Comparison of ENCODE assay signal across 11 mouse cellular contexts in genomic region chr8:3418101-3418500, GRCm38 (mm10). TPM values are rescaled to one million over a fixed set of nuclear protein-coding genes. Genes with fewer than 3 reads are reported as not detected.
A peak's percentile ranks its signal among the peaks of the same experiment; 100 is the strongest.
DNase-seq lines count a peak whose midpoint lies in the region; ATAC-seq and TF ChIP-seq lines count a peak whose summit lies in the region.
"Had no signal": no experiment of that assay in that cellular context is flagged by ENCODE, and none has a peak within 500 bp of the region (broad histone marks: within the 10 kb centered on the region; RNA-seq: fewer than 3 reads in every experiment).

No protein-coding gene starts in this region.

- ATAC-seq in forebrain, embryonic 14.5 days, result no peak
- no peak for ATAC-seq in midbrain, embryonic 16.5 days
- peak; percentile 71; the same call in 1 of the 2 replicates for ATAC-seq in intestine, embryonic 14.5 days (replicated peaks; ENCODE audit: low FRiP score, low TSS enrichment, low read depth)
- ATAC-seq in forebrain, embryonic 11.5 days (replicated peaks; ENCODE audit: low FRiP score), result no peak

- TF ChIP-seq POLR2A in myocyte (IDR thresholded peaks at IDR 0.05; ENCODE audit: insufficient read length, low read depth), result no peak

- peaks cover 52% of the 10 kb centered on the region for H3K4me1 ChIP-seq in forebrain, embryonic 10.5 days
- peaks cover 23% of the 10 kb centered on the region for H3K4me1 ChIP-seq in forebrain, embryonic 14.5 days (ENCODE audit: control insufficient read depth, insufficient read depth, low read length)
- H3K4me1 ChIP-seq in midbrain, embryonic 10.5 days, result peaks cover 56% of the 10 kb centered on the region
- peaks cover 26% of the 10 kb centered on the region for H3K4me1 ChIP-seq in midbrain, embryonic 16.5 days (ENCODE audit: control insufficient read depth, insufficient read depth, low read length)
- H3K4me1 ChIP-seq in intestine, embryonic 14.5 days (replicated peaks; ENCODE audit: control insufficient read depth, insufficient read depth, low read length), result peaks cover 7% of the 10 kb centered on the region
- peaks cover 18% of the 10 kb centered on the region; the same call in 1 of the 2 replicates for H3K4me1 ChIP-seq in forebrain, embryonic 11.5 days (replicated peaks; ENCODE audit: control insufficient read depth, insufficient read depth, low read length)

- no peak overlapping the region for H3ac ChIP-seq in myocyte (ENCODE audit: control insufficient read depth, insufficient read length)

- H3K79me2 ChIP-seq in myocyte (ENCODE audit: control insufficient read depth, insufficient read depth), result peaks cover 18% of the 10 kb centered on the region

- no peak overlapping the region for H3K4me3 ChIP-seq in forebrain, embryonic 10.5 days
- H3K4me3 ChIP-seq in forebrain, embryonic 14.5 days (ENCODE audit: low read depth, low read length), result no peak overlapping the region
- no peak overlapping the region; the same call in 1 of the 2 replicates for H3K4me3 ChIP-seq in midbrain, embryonic 10.5 days
- no peak overlapping the region for H3K4me3 ChIP-seq in midbrain, embryonic 16.5 days (ENCODE audit: low read depth, low read length)
- no peak overlapping the region for H3K4me3 ChIP-seq in intestine, embryonic 14.5 days (ENCODE audit: low read depth, low read length)
- no peak overlapping the region for H3K4me3 ChIP-seq in myocyte
- H3K4me3 ChIP-seq in forebrain, embryonic 11.5 days (ENCODE audit: low read depth, low read length), result no peak overlapping the region
- H3K4me3 ChIP-seq: hindbrain, embryonic 15.5 days had no signal

- H3K9ac ChIP-seq in forebrain, embryonic 14.5 days (ENCODE audit: low read length), result no peak overlapping the region
- H3K9ac ChIP-seq in midbrain, embryonic 16.5 days (ENCODE audit: low read depth, low read length), result no peak overlapping the region
- H3K9ac ChIP-seq in intestine, embryonic 14.5 days (ENCODE audit: low read length), result no peak overlapping the region
- no peak overlapping the region for H3K9ac ChIP-seq in forebrain, embryonic 11.5 days (ENCODE audit: low read length)
- H3K9ac ChIP-seq: hindbrain, embryonic 15.5 days; liver, embryonic 14.5 days had no signal

- no peaks in the 10 kb centered on the region for H3K9me3 ChIP-seq in forebrain, embryonic 10.5 days
- H3K9me3 ChIP-seq in forebrain, embryonic 14.5 days (replicated peaks; ENCODE audit: control insufficient read depth, low read length), result no peaks in the 10 kb centered on the region
- H3K9me3 ChIP-seq in midbrain, embryonic 10.5 days (replicated peaks), result no peaks in the 10 kb centered on the region
- no peaks in the 10 kb centered on the region for H3K9me3 ChIP-seq in midbrain, embryonic 16.5 days (replicated peaks; ENCODE audit: control insufficient read depth, low read length, poor library complexity, severe bottlenecking)
- no peaks in the 10 kb centered on the region for H3K9me3 ChIP-seq in intestine, embryonic 14.5 days (ENCODE audit: control insufficient read depth, low read length)
- no peaks in the 10 kb centered on the region for H3K9me3 ChIP-seq in forebrain, embryonic 11.5 days (ENCODE audit: control insufficient read depth, low read length)
- H3K9me3 ChIP-seq: hindbrain, embryonic 15.5 days had no signal

- no peaks in the 10 kb centered on the region for H3K36me3 ChIP-seq in forebrain, embryonic 10.5 days (replicated peaks)
- H3K36me3 ChIP-seq in forebrain, embryonic 14.5 days (ENCODE audit: control insufficient read depth, insufficient read depth, low read length), result no peaks in the 10 kb centered on the region
- no peaks in the 10 kb centered on the region for H3K36me3 ChIP-seq in midbrain, embryonic 10.5 days
- no peaks in the 10 kb centered on the region for H3K36me3 ChIP-seq in midbrain, embryonic 16.5 days (ENCODE audit: control insufficient read depth, insufficient read depth, low read length)
- no peaks in the 10 kb centered on the region for H3K36me3 ChIP-seq in intestine, embryonic 14.5 days (ENCODE audit: control insufficient read depth, insufficient read depth, low read length)
- H3K36me3 ChIP-seq in myocyte (ENCODE audit: control insufficient read depth, insufficient read depth), result no peaks in the 10 kb centered on the region
- H3K36me3 ChIP-seq in forebrain, embryonic 11.5 days (ENCODE audit: control insufficient read depth, insufficient read depth, low read length), result no peaks in the 10 kb centered on the region
- H3K36me3 ChIP-seq: hindbrain, embryonic 15.5 days had no signal

- WGBS in forebrain, embryonic 10.5 days, result 67% methylated on average over 1 of the region's 1 CpGs
- 83% methylated on average over 1 of the region's 1 CpGs for WGBS in forebrain, embryonic 14.5 days
- WGBS in midbrain, embryonic 10.5 days, result 81% methylated on average over 1 of the region's 1 CpGs
- 83% methylated on average over 1 of the region's 1 CpGs for WGBS in midbrain, embryonic 16.5 days
- 65% methylated on average over 1 of the region's 1 CpGs for WGBS in intestine, embryonic 14.5 days
- 81% methylated on average over 1 of the region's 1 CpGs for WGBS in forebrain, embryonic 11.5 days

- H3K27ac ChIP-seq in forebrain, embryonic 10.5 days, result peak overlapping the region; percentile 76
- no peak overlapping the region for H3K27ac ChIP-seq in forebrain, embryonic 14.5 days (ENCODE audit: low read depth, low read length)
- H3K27ac ChIP-seq in midbrain, embryonic 10.5 days (replicated peaks), result peak overlapping the region; percentile 81
- H3K27ac ChIP-seq in midbrain, embryonic 16.5 days (ENCODE audit: low read length), result no peak overlapping the region
- no peak overlapping the region for H3K27ac ChIP-seq in intestine, embryonic 14.5 days (ENCODE audit: low read depth)
- no peak overlapping the region for H3K27ac ChIP-seq in forebrain, embryonic 11.5 days (ENCODE audit: low read depth, low read length)
- H3K27ac ChIP-seq: hindbrain, embryonic 15.5 days; liver, embryonic 14.5 days had no signal

- no peak overlapping the region for H3K4me2 ChIP-seq in forebrain, embryonic 14.5 days (ENCODE audit: low read length)
- no peak overlapping the region for H3K4me2 ChIP-seq in midbrain, embryonic 16.5 days (ENCODE audit: low read length)
- no peak overlapping the region for H3K4me2 ChIP-seq in intestine, embryonic 14.5 days (ENCODE audit: low read length)
- H3K4me2 ChIP-seq in myocyte (ENCODE audit: low read depth), result peak overlapping the region; percentile 47
- no peak overlapping the region for H3K4me2 ChIP-seq in forebrain, embryonic 11.5 days (ENCODE audit: low read depth, low read length, severe bottlenecking)
- H3K4me2 ChIP-seq: hindbrain, embryonic 15.5 days had no signal

- H3K27me3 ChIP-seq in forebrain, embryonic 10.5 days (ENCODE audit: poor library complexity, severe bottlenecking), result no peaks in the 10 kb centered on the region
- no peaks in the 10 kb centered on the region for H3K27me3 ChIP-seq in forebrain, embryonic 14.5 days (replicated peaks; ENCODE audit: control insufficient read depth, insufficient read depth, low read length)
- 0 out of 2 replicates have a peak, but pooled peaks cover 4% of the 10 kb centered on the region for H3K27me3 ChIP-seq in midbrain, embryonic 10.5 days (ENCODE audit: low read depth, poor library complexity, severe bottlenecking)
- no peaks in the 10 kb centered on the region for H3K27me3 ChIP-seq in midbrain, embryonic 16.5 days (ENCODE audit: control insufficient read depth, insufficient read depth, low read depth, low read length)
- H3K27me3 ChIP-seq in intestine, embryonic 14.5 days (replicated peaks; ENCODE audit: control insufficient read depth, insufficient read depth, low read length), result no peaks in the 10 kb centered on the region
- no peaks in the 10 kb centered on the region for H3K27me3 ChIP-seq in myocyte (ENCODE audit: control insufficient read depth, insufficient read depth, insufficient read length)
- H3K27me3 ChIP-seq in forebrain, embryonic 11.5 days (ENCODE audit: control insufficient read depth, insufficient read depth, low read length), result no peaks in the 10 kb centered on the region
- H3K27me3 ChIP-seq: hindbrain, embryonic 15.5 days had no signal

- no peak for DNase-seq in forebrain, embryonic 10.5 days (ENCODE audit: extremely low spot score, low spot score)
- DNase-seq in forebrain, embryonic 14.5 days (ENCODE audit: low spot score), result no peak
- DNase-seq in midbrain, embryonic 10.5 days (ENCODE audit: low spot score), result peak; percentile 18
- DNase-seq in intestine, embryonic 14.5 days (ENCODE audit: low spot score), result no peak
- no peak for DNase-seq in natural killer cell, adult 2 months (ENCODE audit: low spot score in 2 of 2)
- no peak for DNase-seq in forebrain, embryonic 11.5 days (ENCODE audit: low spot score)

RNA-seq across cellular contexts. Expression of gene Arhgef18, which starts 25.3 kb away (rescaled TPM):
- polyA plus RNA-seq in forebrain, embryonic 10.5 days (2016; fragmentation: Nextera tagmentation; extraction: Ambion mirVana), result 9.7 and 11.4 TPM in 2 replicates
- polyA plus RNA-seq in forebrain, embryonic 14.5 days (2014; fragmentation: Nextera tagmentation; extraction: Ambion mirVana), result 8.6 and 11.5 TPM in 2 replicates
- 10.3 and 11.8 TPM in 2 replicates for polyA plus RNA-seq in midbrain, embryonic 10.5 days (2016; fragmentation: Nextera tagmentation; extraction: Ambion mirVana)
- polyA plus RNA-seq in midbrain, embryonic 16.5 days (2015; fragmentation: Nextera tagmentation; extraction: Ambion mirVana), result 12.0 and 12.1 TPM in 2 replicates
- polyA plus RNA-seq in intestine, embryonic 14.5 days (2014; fragmentation: Nextera tagmentation; extraction: Ambion mirVana), result 8.6 and 10.7 TPM in 2 replicates
- polyA plus RNA-seq in myocyte (2012; fragmentation: generic; extraction: Trizol), result 10.7 TPM
- 10.4 and 12.3 TPM in 2 replicates for polyA plus RNA-seq in forebrain, embryonic 11.5 days (2014; fragmentation: Nextera tagmentation; extraction: Ambion mirVana)

RNA-seq across cellular contexts. Expression of gene Pex11g, which starts 49.4 kb away (rescaled TPM):
- polyA plus RNA-seq in forebrain, embryonic 10.5 days (2016; fragmentation: Nextera tagmentation; extraction: Ambion mirVana), result 4.5 and 5.8 TPM in 2 replicates
- polyA plus RNA-seq in forebrain, embryonic 14.5 days (2014; fragmentation: Nextera tagmentation; extraction: Ambion mirVana), result 1.9 and 2.3 TPM in 2 replicates
- 4.5 and 4.8 TPM in 2 replicates for polyA plus RNA-seq in midbrain, embryonic 10.5 days (2016; fragmentation: Nextera tagmentation; extraction: Ambion mirVana)
- 4.5 and 5.0 TPM in 2 replicates for polyA plus RNA-seq in midbrain, embryonic 16.5 days (2015; fragmentation: Nextera tagmentation; extraction: Ambion mirVana)
- 4.2 and 5.1 TPM in 2 replicates for polyA plus RNA-seq in intestine, embryonic 14.5 days (2014; fragmentation: Nextera tagmentation; extraction: Ambion mirVana)
- 5.5 TPM for polyA plus RNA-seq in myocyte (2012; fragmentation: generic; extraction: Trizol)
- polyA plus RNA-seq in forebrain, embryonic 11.5 days (2014; fragmentation: Nextera tagmentation; extraction: Ambion mirVana), result 2.9 and 3.8 TPM in 2 replicates

RNA-seq across cellular contexts. Expression of gene Tex45, which starts 52.6 kb away (rescaled TPM):
- polyA plus RNA-seq in forebrain, embryonic 10.5 days (2016; fragmentation: Nextera tagmentation; extraction: Ambion mirVana), result not detected in 2 replicates
- 0.14 and 0.18 TPM in 2 replicates for polyA plus RNA-seq in forebrain, embryonic 14.5 days (2014; fragmentation: Nextera tagmentation; extraction: Ambion mirVana)
- not detected in 2 replicates for polyA plus RNA-seq in midbrain, embryonic 10.5 days (2016; fragmentation: Nextera tagmentation; extraction: Ambion mirVana)
- 0.31 and 0.46 TPM in 2 replicates for polyA plus RNA-seq in midbrain, embryonic 16.5 days (2015; fragmentation: Nextera tagmentation; extraction: Ambion mirVana)
- 0.12 TPM in 1 of 2 replicates, not detected in the other for polyA plus RNA-seq in intestine, embryonic 14.5 days (2014; fragmentation: Nextera tagmentation; extraction: Ambion mirVana)
- not detected for polyA plus RNA-seq in myocyte (2012; fragmentation: generic; extraction: Trizol)
- polyA plus RNA-seq in forebrain, embryonic 11.5 days (2014; fragmentation: Nextera tagmentation; extraction: Ambion mirVana), result 0.33 TPM in 1 of 2 replicates, not detected in the other
- polyA plus RNA-seq: thymus, postnatal 0 days had no signal

Comparison
In these comparisons a context has a peak if more than half of its experiments do, and no peak if none do; other contexts are left out.
1. H3K27ac ChIP-seq: peak in forebrain, embryonic 10.5 days (single experiment) and midbrain, embryonic 10.5 days (single experiment); none in forebrain, embryonic 14.5 days (single experiment), midbrain, embryonic 16.5 days (single experiment), intestine, embryonic 14.5 days (single experiment) and forebrain, embryonic 11.5 days (single experiment).